Mouse (Mus musculus) forelimb bud, embryonic 11.5 days (tissue): ENCODE data around the gene Mrgpra4.

Experiments
- DNase-seq: peaks from one replicate; pipeline ENCODE4 v3.0.0-alpha.2; 2012; ENCODE audit warnings: low read depth, low spot score

The Mrgpra4 gene

GRCm38 (mm10) chr7:47981995-47982394, at the start of gene Mrgpra4:
Gene Mrgpra4, minus strand, starts transcription at chr7:47982095.
- DNase-seq: no peak

- DNase-seq: no peak
Observed at GRCm38 (mm10) chr7:48027497-48027896, 45.6 kb upstream of the Mrgpra4 start, which contains the start of gene Mrgprx1. Gene Mrgprx1, minus strand, starts transcription at chr7:48027597.

GRCm38 (mm10) chr7:48017874-48018273, 36.0 kb upstream of the Mrgpra4 start:
- DNase-seq: no peak

GRCm38 (mm10) chr7:47995689-47996088, 13.8 kb upstream of the Mrgpra4 start:
- DNase-seq: no peak

- no peak for DNase-seq
Observed at GRCm38 (mm10) chr7:47986752-47987151, 4.9 kb upstream of the Mrgpra4 start.
